Mouse (Mus musculus) lung, postnatal 10 days (tissue): ENCODE results near the gene Scap.
"Not testable (repeated sequence)": the region's sequence is repeated elsewhere in the genome, so short reads cannot be mapped to it uniquely, and the experiment has no call there.

Source experiments
- DNase-seq: peaks from one replicate; pipeline ENCODE4 v3.0.0; 2021

Scap gene

DNA sequence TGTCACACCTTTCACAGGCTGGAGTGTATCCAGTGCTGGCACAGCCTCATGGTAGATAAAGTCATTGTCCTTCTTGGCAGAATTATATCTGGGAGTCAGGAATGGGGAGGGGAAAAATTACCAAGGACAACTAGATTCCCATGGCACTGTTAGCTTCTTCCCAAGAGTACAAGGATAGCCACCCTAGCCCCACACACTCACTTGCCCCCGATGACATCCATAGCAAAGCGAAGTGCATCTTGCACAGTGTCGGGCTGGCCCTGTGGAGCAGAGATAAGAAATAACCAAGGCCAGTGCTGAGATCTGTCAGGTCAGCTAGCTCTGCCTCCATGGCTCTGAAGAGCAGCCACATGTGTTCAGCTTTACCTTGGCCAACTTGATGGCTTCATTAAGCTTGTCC lies 57.8 kb downstream of the Scap start:
- DNase-seq = no peak

DNA sequence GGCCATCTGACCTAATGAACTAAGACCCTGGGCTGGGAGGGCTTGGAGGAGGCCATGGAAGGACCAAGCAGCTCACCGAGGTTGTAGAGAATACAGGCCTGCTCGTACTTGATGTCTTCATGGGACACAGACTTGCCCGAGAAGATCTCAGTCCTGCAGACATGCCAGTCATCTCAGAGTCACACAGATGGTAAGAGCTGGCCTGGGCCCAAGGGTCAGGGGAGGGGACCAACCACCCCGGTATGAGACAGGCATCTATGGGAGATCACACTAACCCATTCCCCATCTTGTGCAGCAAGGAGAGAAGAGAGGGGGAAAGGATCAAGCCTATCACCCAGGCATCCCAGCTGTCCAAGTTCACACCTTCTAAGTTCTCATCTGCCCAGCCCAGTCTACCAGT lies 60.2 kb downstream of the Scap start:
- no peak for DNase-seq

DNA sequence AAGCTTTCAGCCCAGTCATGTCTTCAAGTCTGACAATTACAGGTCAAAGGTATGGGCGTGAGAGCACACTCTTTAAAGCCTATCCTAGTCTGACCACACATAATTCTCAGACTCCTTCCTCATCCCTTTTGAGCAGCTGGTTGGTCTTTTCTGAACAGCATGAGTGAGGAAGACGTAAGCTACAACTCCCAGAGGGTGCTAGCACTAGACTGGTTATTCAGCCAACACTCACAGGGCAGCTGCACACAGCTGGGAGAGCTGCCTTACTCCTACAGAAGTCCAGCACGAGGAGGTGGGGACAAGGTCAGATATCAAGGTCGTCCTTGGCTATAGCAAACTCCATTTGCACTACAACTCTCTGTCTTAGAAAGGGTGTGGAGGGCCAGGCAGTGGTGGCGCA lies 67.6 kb downstream of the Scap start:
- peak; percentile 63 for DNase-seq

DNA sequence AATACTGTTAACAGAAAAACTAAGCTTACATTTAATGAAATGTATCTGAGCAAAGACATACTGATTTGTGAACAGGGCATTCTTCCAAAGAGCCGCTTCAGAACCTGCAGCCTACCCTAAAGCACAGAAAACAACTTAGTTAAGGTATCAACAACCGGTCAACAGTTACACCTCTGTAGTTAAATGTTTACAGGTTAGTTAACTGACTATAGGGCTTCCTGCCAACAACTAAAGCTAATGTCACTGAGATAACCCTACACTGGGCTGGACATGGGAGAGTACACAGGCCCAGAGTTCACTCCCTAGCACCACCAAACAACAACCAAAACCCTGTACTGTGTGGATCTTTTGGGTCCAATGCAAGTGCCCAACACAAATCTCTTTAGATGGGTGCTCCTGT lies 69.6 kb downstream of the Scap start:
- DNase-seq = no peak

DNA sequence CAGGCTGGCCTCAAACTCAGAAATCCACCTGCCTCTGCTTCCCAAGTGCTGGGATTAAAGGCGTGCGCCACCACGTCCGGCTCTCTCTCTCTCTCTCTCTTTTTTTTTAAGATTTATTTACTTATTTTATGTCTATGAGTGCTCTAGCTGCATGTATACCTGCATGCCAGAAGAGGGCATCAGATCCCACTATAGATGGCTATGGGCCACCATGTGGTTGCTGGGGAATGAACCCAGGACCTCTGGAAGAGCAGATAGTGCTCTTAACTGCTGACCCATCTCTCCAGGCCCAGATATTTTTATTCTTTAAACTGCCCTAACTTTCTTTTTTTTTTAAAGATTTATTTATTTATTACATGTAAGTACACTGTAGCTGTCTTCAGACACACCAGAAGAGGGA lies 70.2 kb downstream of the Scap start:
- not testable (repeated sequence) for DNase-seq

GRCm38 (mm10) chr9:110407311-110408098 lies 74.4 kb downstream of the Scap start:
- no peak for DNase-seq

- DNase-seq = peak; percentile 97
Observed at GRCm38 (mm10) chr9:110408099-110408773, 75.1 kb downstream of the Scap start, which contains the start of gene Ptpn23. TSS of gene Ptpn23 (minus strand) at chr9:110408213.

DNA sequence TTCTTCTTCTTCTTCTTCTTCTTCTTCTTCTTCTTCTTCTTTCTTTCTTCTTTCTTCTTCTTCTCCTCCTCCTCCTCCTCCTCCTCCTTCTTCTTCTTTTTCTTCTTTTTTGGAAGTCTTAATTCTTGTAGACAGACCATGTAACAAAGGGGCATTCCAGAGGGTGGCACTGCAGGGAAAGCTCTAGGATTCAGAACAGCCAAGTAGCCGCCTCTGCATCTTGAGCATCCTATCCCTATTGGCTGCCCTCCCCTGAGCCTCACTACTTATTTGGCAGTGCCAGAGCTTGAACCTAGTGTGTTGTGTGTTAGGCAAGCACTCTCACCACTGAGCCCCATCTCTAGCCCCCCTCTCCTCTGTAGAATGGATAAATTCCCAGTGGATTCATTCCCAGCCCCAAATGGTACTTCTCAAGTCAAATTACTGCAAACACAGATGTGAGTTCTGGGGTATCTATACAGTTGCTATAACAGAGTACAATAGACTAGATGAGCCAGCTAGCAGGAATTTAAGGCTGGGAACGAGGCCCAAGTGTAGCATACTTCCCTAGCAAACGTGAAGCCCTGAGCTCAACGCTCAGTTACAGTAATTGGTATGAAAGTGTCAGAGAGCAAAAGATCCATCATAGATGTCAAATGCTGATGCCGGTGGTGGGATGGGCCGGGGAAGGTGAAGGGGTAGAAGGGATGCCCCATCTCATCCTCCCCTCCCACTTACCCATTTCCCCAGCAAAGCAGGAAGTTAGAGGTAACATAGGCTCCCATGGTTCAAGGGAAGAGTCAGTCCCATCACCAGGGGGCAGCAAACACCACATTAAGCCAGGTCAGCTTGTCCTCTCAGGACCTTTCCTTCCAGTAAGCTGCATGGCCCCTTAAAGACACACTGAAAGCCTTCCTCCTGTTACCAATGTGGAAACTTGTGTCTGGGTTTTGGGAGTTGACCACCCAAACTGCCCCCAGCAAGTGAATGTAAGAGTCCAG lies 78.1 kb downstream of the Scap start:
- DNase-seq = peak; percentile 94

GRCm38 (mm10) chr9:110412926-110413325 lies 79.8 kb downstream of the Scap start:
- peak; percentile 74 for DNase-seq

GRCm38 (mm10) chr9:110413785-110414184 lies 80.7 kb downstream of the Scap start:
- DNase-seq = peak; percentile 86

- DNase-seq = no peak
Observed at GRCm38 (mm10) chr9:110419511-110420112, 86.5 kb downstream of the Scap start, which contains the start of gene Ngp. TSS of gene Ngp (plus strand) at chr9:110419747.

DNA sequence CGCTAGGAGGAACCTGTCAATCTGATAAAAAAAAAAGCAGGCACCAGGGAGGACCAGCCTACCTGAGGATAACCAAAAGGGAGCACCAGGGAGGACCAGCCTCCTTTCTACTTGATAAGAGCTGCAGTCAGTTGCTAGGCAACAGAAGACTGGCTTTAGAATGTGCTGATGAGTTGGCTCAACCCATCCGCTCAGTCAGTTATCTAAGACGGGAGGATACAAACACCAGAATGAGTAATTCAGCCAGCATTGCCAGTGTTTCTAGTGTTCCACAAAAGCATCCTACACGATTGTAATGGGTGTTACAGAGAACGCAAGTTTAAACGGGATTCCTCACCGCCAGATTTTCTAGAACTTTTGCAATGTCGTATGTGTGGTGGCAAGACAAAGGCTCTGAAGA lies 98.2 kb downstream of the Scap start:
- DNase-seq = no peak

DNA sequence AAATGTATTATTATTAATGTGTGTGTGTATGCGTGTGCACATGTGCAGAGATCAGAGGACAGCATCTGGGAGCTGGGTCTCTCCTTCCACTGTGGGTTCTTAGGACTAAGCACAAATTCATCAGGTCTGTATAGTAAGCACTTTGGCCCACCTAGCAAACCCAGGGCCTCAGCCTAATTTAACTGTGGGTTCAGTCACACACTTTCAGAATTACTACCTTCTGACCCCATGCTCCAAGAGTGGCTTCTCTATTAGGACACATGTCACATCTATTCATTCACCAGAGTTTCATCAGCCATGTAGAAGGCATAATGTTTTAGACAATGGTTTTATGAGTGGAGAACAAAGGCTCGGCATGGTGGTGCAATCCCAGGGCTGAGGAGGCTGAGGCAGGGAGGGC lies 100.0 kb downstream of the Scap start:
- no peak for DNase-seq
